Mouse (Mus musculus) liver, embryonic 15.5 days (tissue): ENCODE results near the gene Lrmda. TPM values are rescaled to one million over a fixed set of nuclear protein-coding genes. Genes with fewer than 3 reads are reported as not detected.
"Not testable (repeated sequence)": the region's sequence is repeated elsewhere in the genome, so short reads cannot be mapped to it uniquely, and the experiment has no call there.

Source experiments
- ATAC-seq: fragments of 200-750 bp; cut with Nextera tagmentation; 2 replicates; pipeline ENCODE4 v1.8.0; 2017; ENCODE audit warnings: moderate number of reproducible peaks, mild to moderate bottlenecking, moderate library complexity; ENCODE audit not compliant: insufficient read depth
- H3K27ac ChIP-seq: fragments of 300-500 bp; sonication (generic); replicated peaks from 2 replicates; pipeline ENCODE4 v1.5.1; 2015; ENCODE audit warnings: mild to moderate bottlenecking, inconsistent platforms
- H3K27me3 ChIP-seq: fragments of 300-500 bp; sonication (generic); 2 replicates; pipeline ENCODE4 v1.6.1; 2015; ENCODE audit warnings: mild to moderate bottlenecking, inconsistent platforms
- H3K36me3 ChIP-seq: fragments of 300-500 bp; sonication (generic); replicated peaks from 2 replicates; pipeline ENCODE4 v1.6.1; 2015; ENCODE audit warnings: moderate library complexity, mild to moderate bottlenecking, inconsistent platforms
- H3K4me1 ChIP-seq: fragments of 300-500 bp; sonication (generic); replicated peaks from 2 replicates; pipeline ENCODE4 v1.6.1; 2015; ENCODE audit warnings: inconsistent platforms
- H3K4me2 ChIP-seq: fragments of 300-500 bp; sonication (generic); 2 replicates; pipeline ENCODE4 v1.6.1; 2015; ENCODE audit warnings: moderate library complexity, mild to moderate bottlenecking, inconsistent platforms
- H3K4me3 ChIP-seq: fragments of 300-500 bp; sonication (generic); replicated peaks from 2 replicates; pipeline ENCODE4 v1.5.1; 2015; ENCODE audit warnings: mild to moderate bottlenecking, inconsistent platforms
- H3K9ac ChIP-seq: fragments of 300-500 bp; sonication (generic); 2 replicates; pipeline ENCODE4 v1.6.1; 2015; ENCODE audit warnings: moderate library complexity, mild to moderate bottlenecking, inconsistent platforms
- H3K9me3 ChIP-seq: fragments of 300-500 bp; sonication (generic); replicated peaks from 2 replicates; pipeline ENCODE4 v1.6.1; 2016; ENCODE audit warnings: inconsistent platforms
- WGBS: fragments of 180-500 bp; shearing (Covaris S2); methylation state at CpG from one replicate; pipeline ENCODE4 v1.1.7; 2015; ENCODE audit warnings: mixed read lengths; ENCODE audit not compliant: insufficient replicate concordance; 5-methylcytosine and 5-hydroxymethylcytosine counted together
- polyA plus RNA-seq: library from polyadenylated mRNA; unstranded; fragments of >200 nt; fragmentation: Nextera tagmentation; extraction: Ambion mirVana; gene quantifications from 2 replicates; pipeline ENCODE4 v1.2.1, GENCODE M21; 2015

The Lrmda gene
- polyA plus RNA-seq, 1 experiment from 2014 or later, result 0.13 TPM

GRCm38 (mm10) chr14:22801714-22802113 lies 782.2 kb downstream of the Lrmda start:
- not testable (repeated sequence) for H3K9me3 ChIP-seq, H3K9ac ChIP-seq, ATAC-seq, H3K27ac ChIP-seq, H3K4me2 ChIP-seq, H3K36me3 ChIP-seq, H3K4me3 ChIP-seq, H3K4me1 ChIP-seq, H3K27me3 ChIP-seq
- 48% methylated on average over 4 of the region's 4 CpGs for WGBS

GRCm38 (mm10) chr14:22807324-22807723 lies 787.8 kb downstream of the Lrmda start:
- Histone ChIP-seq H3K4me1 (no peaks in the 10 kb centered on the region), H3K9ac (no peak overlapping the region), H3K4me3 (no peak overlapping the region), H3K36me3 (no peaks in the 10 kb centered on the region), H3K27me3 (no peaks in the 10 kb centered on the region), H3K9me3 (no peaks in the 10 kb centered on the region), H3K27ac (no peak overlapping the region), H3K4me2 (no peak overlapping the region)
- WGBS, result 14% methylated on average over 3 of the region's 3 CpGs
- no peak for ATAC-seq

- Histone ChIP-seq H3K27ac (no peak overlapping the region), H3K4me2 (peak overlapping the region; percentile 30; the same call in 1 of the 2 replicates), H3K4me3 (no peak overlapping the region), H3K9me3 (no peaks in the 10 kb centered on the region), H3K36me3 (no peaks in the 10 kb centered on the region), H3K4me1 (no peaks in the 10 kb centered on the region), H3K9ac (no peak overlapping the region), H3K27me3 (no peaks in the 10 kb centered on the region)
- whole genome bisulfite sequencing, result 4% methylated on average over 20 of the region's 20 CpGs
- ATAC-seq, result no peak
Observed at GRCm38 (mm10) chr14:22807726-22808594, 788.4 kb downstream of the Lrmda start.

GRCm38 (mm10) chr14:22808595-22809166 lies 789.2 kb downstream of the Lrmda start:
- Histone ChIP-seq H3K4me2 (no peak overlapping the region), H3K36me3 (no peaks in the 10 kb centered on the region), H3K27me3 (no peaks in the 10 kb centered on the region), H3K4me3 (no peak overlapping the region), H3K4me1 (no peaks in the 10 kb centered on the region), H3K9me3 (no peaks in the 10 kb centered on the region), H3K9ac (no peak overlapping the region), H3K27ac (no peak overlapping the region)
- no peak for ATAC-seq
- 34% methylated on average over 5 of the region's 5 CpGs for WGBS

GRCm38 (mm10) chr14:22809229-22809628 lies 789.7 kb downstream of the Lrmda start:
- no peaks in the 10 kb centered on the region for H3K27me3 ChIP-seq
- no peak for ATAC-seq
- H3K4me3 ChIP-seq, result no peak overlapping the region
- H3K9ac ChIP-seq, result no peak overlapping the region
- 56% methylated on average over 3 of the region's 3 CpGs for WGBS
- H3K9me3 ChIP-seq, result no peaks in the 10 kb centered on the region
- no peak overlapping the region for H3K4me2 ChIP-seq
- no peaks in the 10 kb centered on the region for H3K36me3 ChIP-seq
- no peak overlapping the region for H3K27ac ChIP-seq
- no peaks in the 10 kb centered on the region for H3K4me1 ChIP-seq

- Histone ChIP-seq H3K4me3 (no peak overlapping the region), H3K9me3 (no peaks in the 10 kb centered on the region), H3K9ac (no peak overlapping the region), H3K36me3 (no peaks in the 10 kb centered on the region), H3K27me3 (no peaks in the 10 kb centered on the region), H3K4me2 (no peak overlapping the region), H3K27ac (no peak overlapping the region), H3K4me1 (no peaks in the 10 kb centered on the region)
- WGBS, result 41% methylated on average over 1 of the region's 1 CpGs
- no peak for ATAC-seq
Observed at GRCm38 (mm10) chr14:22810531-22810930, 791.0 kb downstream of the Lrmda start.

GRCm38 (mm10) chr14:22812824-22813223 lies 793.3 kb downstream of the Lrmda start:
- Histone ChIP-seq H3K27ac (no peak overlapping the region), H3K27me3 (no peaks in the 10 kb centered on the region)

GRCm38 (mm10) chr14:22813389-22813788 lies 793.9 kb downstream of the Lrmda start:
- Histone ChIP-seq H3K9me3 (no peaks in the 10 kb centered on the region), H3K36me3 (no peaks in the 10 kb centered on the region), H3K4me1 (no peaks in the 10 kb centered on the region), H3K27ac (no peak overlapping the region), H3K4me2 (peak overlapping the region; percentile 23), H3K27me3 (no peaks in the 10 kb centered on the region), H3K9ac (no peak overlapping the region), H3K4me3 (no peak overlapping the region)
- no peak for ATAC-seq
- 23% methylated on average over 7 of the region's 7 CpGs for WGBS

More at GRCm38 (mm10) chr14:22812824-22813223, 793.3 kb downstream of the Lrmda start:
- Histone ChIP-seq H3K9me3 (no peaks in the 10 kb centered on the region), H3K4me2 (no peak overlapping the region), H3K4me1 (no peaks in the 10 kb centered on the region), H3K4me3 (no peak overlapping the region), H3K36me3 (no peaks in the 10 kb centered on the region), H3K9ac (no peak overlapping the region)
- no peak for ATAC-seq
- WGBS, result 60% methylated on average over 6 of the region's 6 CpGs

- Histone ChIP-seq H3K9me3 (no peaks in the 10 kb centered on the region), H3K4me2 (no peak overlapping the region), H3K27ac (no peak overlapping the region), H3K4me1 (no peaks in the 10 kb centered on the region), H3K9ac (no peak overlapping the region), H3K27me3 (no peaks in the 10 kb centered on the region), H3K4me3 (no peak overlapping the region), H3K36me3 (no peaks in the 10 kb centered on the region)
- WGBS, result 48% methylated on average over 9 of the region's 9 CpGs
- no peak for ATAC-seq
Observed at GRCm38 (mm10) chr14:22814811-22815345, 795.4 kb downstream of the Lrmda start.

- H3K9ac ChIP-seq, result no peak overlapping the region
- H3K36me3 ChIP-seq, result no peaks in the 10 kb centered on the region
- H3K4me1 ChIP-seq, result no peaks in the 10 kb centered on the region
- H3K27ac ChIP-seq, result no peak overlapping the region
- no peaks in the 10 kb centered on the region for H3K9me3 ChIP-seq
- no peak overlapping the region for H3K4me2 ChIP-seq
- no peaks in the 10 kb centered on the region for H3K27me3 ChIP-seq
- no peak overlapping the region for H3K4me3 ChIP-seq
- WGBS, result 52% methylated on average over 6 of the region's 6 CpGs
- no peak for ATAC-seq
Observed at GRCm38 (mm10) chr14:22817346-22818201, 798.1 kb downstream of the Lrmda start.

GRCm38 (mm10) chr14:22818202-22818530 lies 798.7 kb downstream of the Lrmda start:
- Histone ChIP-seq H3K27me3 (no peaks in the 10 kb centered on the region), H3K4me1 (no peaks in the 10 kb centered on the region), H3K4me3 (no peak overlapping the region), H3K9me3 (no peaks in the 10 kb centered on the region), H3K36me3 (no peaks in the 10 kb centered on the region), H3K27ac (no peak overlapping the region), H3K9ac (no peak overlapping the region), H3K4me2 (no peak overlapping the region)
- ATAC-seq, result no peak
- WGBS, result 49% methylated on average over 3 of the region's 3 CpGs
